Mouse (Mus musculus) MEL (cell line): ENCODE measurements around the gene Olfr818. TPM values are rescaled to one million over a fixed set of nuclear protein-coding genes. Genes with fewer than 3 reads are reported as not detected.
"Not testable (repeated sequence)": the region's sequence is repeated elsewhere in the genome, so short reads cannot be mapped to it uniquely, and the experiment has no call there.

Source experiments
- DNase-seq: peaks from one replicate; pipeline ENCODE4 v3.0.0; 2011; ENCODE audit warnings: low read depth, low spot score
- H3K27ac ChIP-seq: 2 replicates; pipeline ENCODE4 v1.5.1; 2012; ENCODE audit warnings: low read depth, mild to moderate bottlenecking, control low read depth, low read length, moderate library complexity; ENCODE audit not compliant: control insufficient read depth
- H3K27me3 ChIP-seq, 2 experiments: fragments of 150-350 bp in 1 of 2; sonication (generic) in 1 of 2; 2 replicates each; pipeline ENCODE4 v1.6.1; 2012; ENCODE audit warnings: low read length in 2 of 2, mild to moderate bottlenecking in 2 of 2, improper control_type of control experiment in 1 of 2, moderate library complexity in 1 of 2; ENCODE audit not compliant: insufficient read depth in 2 of 2, control insufficient read depth in 1 of 2
- H3K36me3 ChIP-seq, 2 experiments: 2 replicates each; pipeline ENCODE4 v1.6.1; 2012 to 2014; ENCODE audit warnings: low read length in 2 of 2, improper control_type of control experiment in 1 of 2, inconsistent platforms in 1 of 2, mild to moderate bottlenecking in 1 of 2; ENCODE audit not compliant: insufficient read depth in 2 of 2, control insufficient read depth in 1 of 2
- H3K4me1 ChIP-seq, 2 experiments: fragments of 150-350 bp in 1 of 2; sonication (generic) in 1 of 2; 2 replicates each; pipeline ENCODE4 v1.6.1; 2012; ENCODE audit warnings: low read length in 2 of 2, improper control_type of control experiment in 1 of 2, mild to moderate bottlenecking in 1 of 2; ENCODE audit not compliant: insufficient read depth in 2 of 2, control insufficient read depth in 1 of 2
- H3K4me3 ChIP-seq, 2 experiments: fragments of 150-350 bp in 1 of 2; sonication (generic) in 1 of 2; 2 replicates each; pipeline ENCODE4 v1.5.1; 2012; ENCODE audit warnings: low read depth in 2 of 2, low read length in 2 of 2, mild to moderate bottlenecking in 2 of 2, moderate library complexity in 2 of 2, control low read depth in 1 of 2, improper control_type of control experiment in 1 of 2; ENCODE audit not compliant: control insufficient read depth in 1 of 2, insufficient read depth in 1 of 2
- H3K79me2 ChIP-seq: 2 replicates; pipeline ENCODE4 v1.6.1; 2012; ENCODE audit warnings: mild to moderate bottlenecking, low read length, moderate library complexity; ENCODE audit not compliant: control insufficient read depth, poor library complexity, insufficient read depth
- H3K9ac ChIP-seq: 2 replicates; pipeline ENCODE4 v1.6.1; 2012; ENCODE audit warnings: low read depth, mild to moderate bottlenecking, control low read depth, low read length, moderate library complexity; ENCODE audit not compliant: control insufficient read depth, poor library complexity, severe bottlenecking
- H3K9me3 ChIP-seq: fragments of 150-350 bp; sonication (generic); replicated peaks from 2 replicates; pipeline ENCODE4 v1.6.1; 2012; ENCODE audit warnings: mild to moderate bottlenecking, low read length, improper control_type of control experiment, moderate library complexity; ENCODE audit not compliant: insufficient read depth
- BHLHE40 ChIP-seq: IDR thresholded peaks from 2 replicates; pipeline ENCODE4 v1.6.1; 2012; ENCODE audit warnings: low read depth, mild to moderate bottlenecking, inconsistent platforms, low read length, improper control_type of control experiment, borderline replicate concordance
- CHD1 ChIP-seq: IDR thresholded peaks from 2 replicates; pipeline ENCODE4 v1.6.1; 2012; ENCODE audit warnings: low read depth, mild to moderate bottlenecking, inconsistent platforms, low read length, improper control_type of control experiment
- E2F4 ChIP-seq: IDR thresholded peaks from 2 replicates; pipeline ENCODE4 v1.6.1; 2011; ENCODE audit warnings: low read depth, low read length, improper control_type of control experiment, borderline replicate concordance
- ELF1 ChIP-seq: IDR thresholded peaks from 2 replicates; pipeline ENCODE4 v1.6.1; 2014; ENCODE audit warnings: low read depth, mild to moderate bottlenecking, inconsistent platforms, low read length, improper control_type of control experiment, moderate library complexity
- GATA1 ChIP-seq: IDR thresholded peaks from 2 replicates; pipeline ENCODE4 v1.6.1; 2011; ENCODE audit warnings: low read depth, low read length, improper control_type of control experiment
- JUND ChIP-seq: IDR thresholded peaks from 2 replicates; pipeline ENCODE4 v1.6.1; 2011; ENCODE audit warnings: low read depth, mild to moderate bottlenecking, improper control_type of control experiment, low read length
- KAT2A ChIP-seq: conservative IDR thresholded peaks from 2 replicates; pipeline ENCODE4 v1.6.1; 2012; ENCODE audit warnings: low read depth, low read length, improper control_type of control experiment, inconsistent platforms
- MXI1 ChIP-seq: IDR thresholded peaks from 2 replicates; pipeline ENCODE4 v1.6.1; 2011; ENCODE audit warnings: mild to moderate bottlenecking, low read depth, low read length, improper control_type of control experiment
- MYC ChIP-seq: IDR thresholded peaks from 2 replicates; pipeline ENCODE4 v1.6.1; 2011; ENCODE audit warnings: low read depth, mild to moderate bottlenecking, low read length, improper control_type of control experiment, moderate library complexity
- NRF1 ChIP-seq: IDR thresholded peaks from 2 replicates; pipeline ENCODE4 v1.6.1; 2014; ENCODE audit warnings: low read depth, mild to moderate bottlenecking, inconsistent platforms, low read length, improper control_type of control experiment, moderate library complexity; ENCODE audit not compliant: poor library complexity, insufficient read depth, severe bottlenecking
- POLR2AphosphoS5 ChIP-seq: IDR thresholded peaks from 2 replicates; pipeline ENCODE4 v1.6.1; 2012; ENCODE audit warnings: low read depth, borderline replicate concordance, mild to moderate bottlenecking, inconsistent platforms, low read length, moderate library complexity, mixed read lengths
- RAD21 ChIP-seq: IDR thresholded peaks from 2 replicates; pipeline ENCODE4 v1.6.1; 2011; ENCODE audit warnings: mild to moderate bottlenecking, low read depth, low read length, improper control_type of control experiment
- SMC3 ChIP-seq: IDR thresholded peaks from 2 replicates; pipeline ENCODE4 v1.6.1; 2011; ENCODE audit warnings: low read depth, low read length, improper control_type of control experiment
- UBTF ChIP-seq: IDR thresholded peaks from 2 replicates; pipeline ENCODE4 v1.6.1; 2012; ENCODE audit warnings: low read depth, mild to moderate bottlenecking, inconsistent platforms, low read length, improper control_type of control experiment, moderate library complexity, borderline replicate concordance; ENCODE audit not compliant: insufficient read depth
- ZKSCAN1 ChIP-seq: IDR thresholded peaks from 2 replicates; pipeline ENCODE4 v1.6.1; 2012; ENCODE audit warnings: low read depth, mild to moderate bottlenecking, inconsistent platforms, low read length, improper control_type of control experiment, moderate library complexity
- ZNF384 ChIP-seq: IDR thresholded peaks from 2 replicates; pipeline ENCODE4 v1.6.1; 2012; ENCODE audit warnings: low read depth, mild to moderate bottlenecking, inconsistent platforms, low read length, improper control_type of control experiment
- polyA plus RNA-seq, 2 experiments: library from polyadenylated mRNA; stranded (reverse) in 1 of 2; unstranded in 1 of 2; fragments of >175 nt in 1 of 2; fragments of >200 nt in 1 of 2; gene quantifications; 2 replicates each; pipeline versions ENCODE4 v1.2.1 to v1.2.4; 2012; ENCODE audit warnings: low replicate concordance in 2 of 2, low read depth in 1 of 2; ENCODE audit not compliant: insufficient read length in 2 of 2, insufficient read depth in 1 of 2, missing spikeins in 1 of 2
- total RNA-seq: library from RNA; depleted of rRNA; stranded (reverse); fragments of 300-350 nt; gene quantifications from 2 replicates; pipeline ENCODE4 v1.2.3, GENCODE M21; 2012; rRNA removed

Olfr818 gene
- not detected in 2 replicates for total RNA-seq
- not detected for polyA plus RNA-seq

- Histone ChIP-seq H3K9ac (no peak within 1 kb of the TSS), H3K9me3 (no peaks in the 10 kb centered on the region)
- TF ChIP-seq NRF1 (no peak), JUND (no peak), BHLHE40 (no peak), MXI1 (no peak), MYC (no peak), KAT2A (no peak), ELF1 (no peak), UBTF (no peak), ZKSCAN1 (no peak), GATA1 (no peak), E2F4 (no peak), CHD1 (no peak), RAD21 (no peak), SMC3 (no peak), ZNF384 (no peak), POLR2AphosphoS5 (no peak)
- TF ChIP-seq, all 39 proteins: peak for 0
- DNase-seq: no peak
- Histone ChIP-seq H3K27ac (no peak within 1 kb of the TSS), H3K4me1 (no peaks in the 10 kb centered on the region), H3K36me3 (no peaks in the 10 kb centered on the region), H3K4me3 (no peak within 1 kb of the TSS), H3K27me3 (no peaks in the 10 kb centered on the region), H3K79me2 (no peaks in the 10 kb centered on the region)
Observed at GRCm38 (mm10) chr10:129949000-129949399, at the start of gene Olfr818. Gene Olfr818 (minus strand): TSS chr10:129949100.

- H3K27ac ChIP-seq, H3K79me2 ChIP-seq, H3K4me3 ChIP-seq, DNase-seq, H3K9me3 ChIP-seq, H3K9ac ChIP-seq, H3K4me1 ChIP-seq, H3K36me3 ChIP-seq, H3K27me3 ChIP-seq: not testable (repeated sequence)
Observed at GRCm38 (mm10) chr10:129984962-129985361, 36.1 kb upstream of the Olfr818 start, which contains the start of gene Gm10310. Gene Gm10310 (minus strand): TSS chr10:129985062.

GRCm38 (mm10) chr10:129981867-129982266, 33.0 kb upstream of the Olfr818 start:
- H3K79me2 ChIP-seq, H3K4me3 ChIP-seq, H3K9ac ChIP-seq, H3K9me3 ChIP-seq, H3K36me3 ChIP-seq, DNase-seq, H3K27ac ChIP-seq, H3K27me3 ChIP-seq, H3K4me1 ChIP-seq: not testable (repeated sequence)

- not testable (repeated sequence) for H3K4me3 ChIP-seq, H3K27ac ChIP-seq, H3K9ac ChIP-seq, H3K4me1 ChIP-seq, H3K36me3 ChIP-seq, H3K9me3 ChIP-seq, DNase-seq, H3K27me3 ChIP-seq, H3K79me2 ChIP-seq
Observed at GRCm38 (mm10) chr10:129976040-129976439, 27.1 kb upstream of the Olfr818 start, which contains the start of gene Olfr247. Gene Olfr247 (minus strand): TSS chr10:129976140.

GRCm38 (mm10) chr10:129972994-129973393, 24.1 kb upstream of the Olfr818 start:
- not testable (repeated sequence) for DNase-seq, H3K9ac ChIP-seq, H3K79me2 ChIP-seq, H3K4me1 ChIP-seq, H3K27ac ChIP-seq, H3K9me3 ChIP-seq, H3K4me3 ChIP-seq, H3K27me3 ChIP-seq, H3K36me3 ChIP-seq
